Mouse (Mus musculus): ENCODE data around the gene Rabac1. TPM values are rescaled to one million over a fixed set of nuclear protein-coding genes. Genes with fewer than 3 reads are reported as not detected.

Gene Rabac1
- total RNA-seq, 2 experiments from 2014 or later, result 292 to 300 TPM

GRCm38 (mm10) chr7:24983396-24983795 lies 10.8 kb upstream of the Rabac1 start:
- DNase-seq, result no peak
- intact Hi-C loops (cut with DNase I), result no loop called here

GRCm38 (mm10) chr7:24980439-24980838 lies 7.9 kb upstream of the Rabac1 start:
- intact Hi-C loops (cut with DNase I), result no loop called here
- DNase-seq, result no peak

GRCm38 (mm10) chr7:24978781-24979180 lies 6.2 kb upstream of the Rabac1 start:
- intact Hi-C loops (cut with DNase I), result no loop called here
- no peak for DNase-seq

- DNase-seq, result peak; percentile 17 to 49
- intact Hi-C loops (cut with DNase I), result loop anchor here (5.0 kb wide), 1 partner anchor 73 kb away; the partner anchor contains the start of gene Arhgef1
Measured at GRCm38 (mm10) chr7:24974893-24975595, 2.5 kb upstream of the Rabac1 start.

- intact Hi-C loops (cut with DNase I), result loop anchor here (5.0 kb wide), 1 partner anchor 72 kb away; the partner anchor contains the start of gene Arhgef1
- no peak for DNase-seq
Measured at GRCm38 (mm10) chr7:24973902-24974301, 1.3 kb upstream of the Rabac1 start.

GRCm38 (mm10) chr7:24973208-24973607 lies 654 bp upstream of the Rabac1 start:
- no peak for DNase-seq
- intact Hi-C loops (cut with DNase I), result loop anchor here (5.0 kb wide), 1 partner anchor 71 kb away; the partner anchor contains the start of gene Arhgef1

GRCm38 (mm10) chr7:24971261-24971971 lies 1.1 kb downstream of the Rabac1 start:
- DNase-seq, result peak; percentile 29 to 58
- intact Hi-C loops (cut with DNase I), result loop anchor here (5.0 kb wide), 1 partner anchor 69 kb away; the partner anchor contains the start of gene Arhgef1

- intact Hi-C loops (cut with DNase I), result loop anchor here (5.0 kb wide), 1 partner anchor 68 kb away; the partner anchor contains the start of gene Arhgef1
- DNase-seq, result no peak
Measured at GRCm38 (mm10) chr7:24970341-24970740, 2.2 kb downstream of the Rabac1 start.

- no peak for DNase-seq
- intact Hi-C loops (cut with DNase I), result loop anchor here (5.0 kb wide), 2 partner anchors 68 to 153 kb away; partner anchors contain the start of gene Arhgef1
Measured at GRCm38 (mm10) chr7:24969805-24970204, 2.7 kb downstream of the Rabac1 start.

GRCm38 (mm10) chr7:24968463-24968862 lies 4.1 kb downstream of the Rabac1 start:
- intact Hi-C loops (cut with DNase I), result loop anchor here (5.0 kb wide), 1 partner anchor 151 kb away; no protein-coding TSS in a partner anchor
- DNase-seq, result no peak

- intact Hi-C loops (cut with DNase I), result loop anchor here (5.0 kb wide), 1 partner anchor 151 kb away; no protein-coding TSS in a partner anchor
- DNase-seq, result no peak
Measured at GRCm38 (mm10) chr7:24967966-24968365, 4.6 kb downstream of the Rabac1 start.

GRCm38 (mm10) chr7:24964897-24965535 lies 7.5 kb downstream of the Rabac1 start:
- intact Hi-C loops (cut with DNase I), result loop anchor here (2.0 to 5.0 kb wide), 2 partner anchors 74 to 148 kb away; no protein-coding TSS in a partner anchor
- peak; percentile 73 to 88 for DNase-seq

- no peak for DNase-seq
- intact Hi-C loops (cut with DNase I), result loop anchor here (2.0 kb wide), 1 partner anchor 73 kb away; no protein-coding TSS in a partner anchor
Measured at GRCm38 (mm10) chr7:24964288-24964687, 8.3 kb downstream of the Rabac1 start.

- intact Hi-C loops (cut with DNase I), result no loop called here
- DNase-seq, result no peak
Measured at GRCm38 (mm10) chr7:24955226-24955625, 17.3 kb downstream of the Rabac1 start.

GRCm38 (mm10) chr7:24954450-24954849 lies 18.1 kb downstream of the Rabac1 start:
- DNase-seq, result no peak
- intact Hi-C loops (cut with DNase I), result no loop called here

GRCm38 (mm10) chr7:24953966-24954365 lies 18.6 kb downstream of the Rabac1 start:
- no peak for DNase-seq
- intact Hi-C loops (cut with DNase I), result no loop called here

- intact Hi-C loops (cut with DNase I), result loop anchor here (1.0 kb wide), 1 partner anchor 60 kb away; no protein-coding TSS in a partner anchor
- peak; percentile 73 to 86 for DNase-seq
Measured at GRCm38 (mm10) chr7:24949958-24950623, 22.5 kb downstream of the Rabac1 start.

- no peak for DNase-seq
- intact Hi-C loops (cut with DNase I), result loop anchor here (1.0 kb wide), 1 partner anchor 58 kb away; no protein-coding TSS in a partner anchor
Measured at GRCm38 (mm10) chr7:24948774-24949173, 23.8 kb downstream of the Rabac1 start.

GRCm38 (mm10) chr7:24947316-24948048 lies 25.1 kb downstream of the Rabac1 start:
- no peak for DNase-seq
- intact Hi-C loops (cut with DNase I), result no loop called here
